Mouse (Mus musculus): ENCODE data around the gene Gys1. TPM values are rescaled to one million over a fixed set of nuclear protein-coding genes. Genes with fewer than 3 reads are reported as not detected.
A peak's percentile ranks its signal among the peaks of the same experiment; 100 is the strongest.
"Not testable (repeated sequence)": the region's sequence is repeated elsewhere in the genome, so short reads cannot be mapped to it uniquely, and the experiment has no call there.

Gys1 gene
- 24.4 and 24.8 TPM in 2 replicates for polyA plus RNA-seq (2012; rRNA removed)

GRCm38 (mm10) chr7:45434203-45435015 is at the start of gene Gys1:
TSS of gene Gys1 (plus strand) at chr7:45434844.
- peak; percentile 70; the same call in 1 of the 2 replicates for TF ChIP-seq POLR2A (IDR thresholded peaks at IDR 0.05; ENCODE audit: borderline replicate concordance, insufficient read depth, low read length)
- TF ChIP-seq CTCF (IDR thresholded peaks at IDR 0.05; ENCODE audit: borderline replicate concordance, insufficient read depth, low read depth, low read length) = peak; percentile 88
- Histone ChIP-seq H3K27ac (ENCODE audit: insufficient read depth, low read length) (peak within 1 kb of the TSS; percentile 42), H3K27me3 (ENCODE audit: control insufficient read depth, insufficient read depth, low read length) (no peaks in the 10 kb centered on the region), H3K4me3 (replicated peaks; ENCODE audit: insufficient read depth, low read depth, low read length) (peak within 1 kb of the TSS; percentile 84), H3K4me1 (ENCODE audit: control insufficient read depth, insufficient read depth, low read length) (peaks cover 28% of the 10 kb centered on the region)
- peak; percentile 100 for DNase-seq
- under 1% methylated on average over 45 of the region's 45 CpGs for WGBS

- 92% methylated on average over 3 of the region's 3 CpGs for WGBS
- no peak for DNase-seq
- no peak overlapping the region for H3K27ac ChIP-seq (ENCODE audit: insufficient read depth, low read length)
- TF ChIP-seq CTCF (IDR thresholded peaks at IDR 0.05; ENCODE audit: borderline replicate concordance, insufficient read depth, low read depth, low read length) (peak; percentile 14; the same call in 1 of the 2 replicates), POLR2A (IDR thresholded peaks at IDR 0.05; ENCODE audit: borderline replicate concordance, insufficient read depth, low read length) (no peak)
- H3K27me3 ChIP-seq (ENCODE audit: control insufficient read depth, insufficient read depth, low read length) = no peaks in the 10 kb centered on the region
- no peaks in the 10 kb centered on the region for H3K4me1 ChIP-seq (ENCODE audit: control insufficient read depth, insufficient read depth, low read length)
- no peak overlapping the region for H3K4me3 ChIP-seq (replicated peaks; ENCODE audit: insufficient read depth, low read depth, low read length)
These were observed 48.6 kb upstream of the Gys1 start for GRCm38 (mm10) chr7:45386077-45386476.

GRCm38 (mm10) chr7:45395129-45395541 is 39.5 kb upstream of the Gys1 start:
- H3K27ac ChIP-seq (ENCODE audit: insufficient read depth, low read length) = peak overlapping the region; percentile 45
- 0 out of 2 replicates have a peak, but pooled peaks cover 2% of the 10 kb centered on the region for H3K4me1 ChIP-seq (ENCODE audit: control insufficient read depth, insufficient read depth, low read length)
- H3K27me3 ChIP-seq (ENCODE audit: control insufficient read depth, insufficient read depth, low read length) = no peaks in the 10 kb centered on the region
- H3K4me3 ChIP-seq (replicated peaks; ENCODE audit: insufficient read depth, low read depth, low read length) = peak overlapping the region; percentile 71
- under 1% methylated on average over 20 of the region's 20 CpGs for WGBS
- TF ChIP-seq POLR2A (IDR thresholded peaks at IDR 0.05; ENCODE audit: borderline replicate concordance, insufficient read depth, low read length) = no peak
- TF ChIP-seq CTCF (IDR thresholded peaks at IDR 0.05; ENCODE audit: borderline replicate concordance, insufficient read depth, low read depth, low read length) = no peak
- no peak for DNase-seq

- no peak for TF ChIP-seq CTCF (IDR thresholded peaks at IDR 0.05; ENCODE audit: borderline replicate concordance, insufficient read depth, low read depth, low read length)
- TF ChIP-seq POLR2A (IDR thresholded peaks at IDR 0.05; ENCODE audit: borderline replicate concordance, insufficient read depth, low read length) = peak; percentile 83
- 0 out of 2 replicates have a peak, but pooled peaks cover 2% of the 10 kb centered on the region for H3K4me1 ChIP-seq (ENCODE audit: control insufficient read depth, insufficient read depth, low read length)
- peak; percentile 100 for DNase-seq
- H3K27me3 ChIP-seq (ENCODE audit: control insufficient read depth, insufficient read depth, low read length) = no peaks in the 10 kb centered on the region
- peak within 1 kb of the TSS; percentile 45 for H3K27ac ChIP-seq (ENCODE audit: insufficient read depth, low read length)
- peak within 1 kb of the TSS; percentile 71 for H3K4me3 ChIP-seq (replicated peaks; ENCODE audit: insufficient read depth, low read depth, low read length)
- under 1% methylated on average over 60 of the region's 60 CpGs for WGBS
These were observed 38.9 kb upstream of the Gys1 start, which contains the start of gene Snrnp70 for GRCm38 (mm10) chr7:45395578-45396336. TSS of gene Snrnp70 (minus strand) at chr7:45395742.

GRCm38 (mm10) chr7:45396337-45396775 is 38.3 kb upstream of the Gys1 start:
- H3K27me3 ChIP-seq (ENCODE audit: control insufficient read depth, insufficient read depth, low read length); H3K4me1 ChIP-seq (ENCODE audit: control insufficient read depth, insufficient read depth, low read length); DNase-seq: not testable (repeated sequence)
- WGBS = under 1% methylated on average over 3 of the region's 3 CpGs
- Histone ChIP-seq H3K27ac (ENCODE audit: insufficient read depth, low read length) (peak overlapping the region; percentile 19; the same call in 1 of the 2 replicates), H3K4me3 (replicated peaks; ENCODE audit: insufficient read depth, low read depth, low read length) (peak overlapping the region; percentile 48)
- TF ChIP-seq CTCF (IDR thresholded peaks at IDR 0.05; ENCODE audit: borderline replicate concordance, insufficient read depth, low read depth, low read length) = 0 out of 2 replicates have a peak, but pooled peaks have one; percentile 5

- no peak for DNase-seq
- no peak overlapping the region for H3K4me3 ChIP-seq (replicated peaks; ENCODE audit: insufficient read depth, low read depth, low read length)
- TF ChIP-seq POLR2A (IDR thresholded peaks at IDR 0.05; ENCODE audit: borderline replicate concordance, insufficient read depth, low read length) (no peak), CTCF (IDR thresholded peaks at IDR 0.05; ENCODE audit: borderline replicate concordance, insufficient read depth, low read depth, low read length) (no peak)
- H3K4me1 ChIP-seq (ENCODE audit: control insufficient read depth, insufficient read depth, low read length) = 0 out of 2 replicates have a peak, but pooled peaks cover 2% of the 10 kb centered on the region
- no peak overlapping the region for H3K27ac ChIP-seq (ENCODE audit: insufficient read depth, low read length)
- H3K27me3 ChIP-seq (ENCODE audit: control insufficient read depth, insufficient read depth, low read length) = no peaks in the 10 kb centered on the region
- 81% methylated on average over 2 of the region's 2 CpGs for WGBS
These were observed 37.9 kb upstream of the Gys1 start for GRCm38 (mm10) chr7:45396787-45397186.

GRCm38 (mm10) chr7:45401521-45402085 is 33.0 kb upstream of the Gys1 start:
- 67% methylated on average over 10 of the region's 10 CpGs for WGBS
- H3K27ac ChIP-seq (ENCODE audit: insufficient read depth, low read length) = no peak overlapping the region
- DNase-seq = no peak
- peaks cover 3% of the 10 kb centered on the region; the same call in 1 of the 2 replicates for H3K27me3 ChIP-seq (ENCODE audit: control insufficient read depth, insufficient read depth, low read length)
- TF ChIP-seq CTCF (IDR thresholded peaks at IDR 0.05; ENCODE audit: borderline replicate concordance, insufficient read depth, low read depth, low read length) (no peak), POLR2A (IDR thresholded peaks at IDR 0.05; ENCODE audit: borderline replicate concordance, insufficient read depth, low read length) (no peak)
- H3K4me1 ChIP-seq (ENCODE audit: control insufficient read depth, insufficient read depth, low read length) = no peaks in the 10 kb centered on the region; the same call in 1 of the 2 replicates
- H3K4me3 ChIP-seq (replicated peaks; ENCODE audit: insufficient read depth, low read depth, low read length) = no peak overlapping the region
